Mouse (Mus musculus) ES-Bruce4 (cell line): Measurements from ENCODE around the gene Nr1h3. TPM values are rescaled to one million over a fixed set of nuclear protein-coding genes. Genes with fewer than 3 reads are reported as not detected.
A peak's percentile ranks its signal among the peaks of the same experiment; 100 is the strongest.

Experiments used
- H3K27ac ChIP-seq: 2 replicates; pipeline ENCODE4 v1.5.1; 2012; ENCODE audit warnings: low read length, inconsistent platforms; ENCODE audit not compliant: insufficient read depth
- H3K27me3 ChIP-seq: 2 replicates; pipeline ENCODE4 v1.6.1; 2012; ENCODE audit warnings: mild to moderate bottlenecking, low read length, inconsistent platforms; ENCODE audit not compliant: control insufficient read depth, poor library complexity, insufficient read depth, severe bottlenecking
- H3K36me3 ChIP-seq: 2 replicates; pipeline ENCODE4 v1.6.1; 2012; ENCODE audit warnings: inconsistent platforms, mild to moderate bottlenecking, low read length, moderate library complexity; ENCODE audit not compliant: control insufficient read depth, poor library complexity, insufficient read depth, severe bottlenecking
- H3K4me1 ChIP-seq: one replicate; pipeline ENCODE4 v1.8.1; 2011; ENCODE audit warnings: low read length; ENCODE audit not compliant: control insufficient read depth, insufficient read depth
- H3K4me3 ChIP-seq: 2 replicates; pipeline ENCODE4 v1.5.1; 2011; ENCODE audit warnings: low read depth, mild to moderate bottlenecking, low read length
- H3K9ac ChIP-seq: 2 replicates; pipeline ENCODE4 v1.6.1; 2012; ENCODE audit warnings: low read depth, mild to moderate bottlenecking, inconsistent platforms; ENCODE audit not compliant: poor library complexity, severe bottlenecking
- H3K9me3 ChIP-seq: replicated peaks from 2 replicates; pipeline ENCODE4 v1.6.1; 2012; ENCODE audit warnings: mild to moderate bottlenecking, low read length, inconsistent platforms; ENCODE audit not compliant: control insufficient read depth, poor library complexity, insufficient read depth, severe bottlenecking
- CTCF ChIP-seq: IDR thresholded peaks from one replicate; pipeline ENCODE4 v1.8.1; 2011; ENCODE audit warnings: low read depth, low read length
- EP300 ChIP-seq: IDR thresholded peaks from 2 replicates; pipeline ENCODE4 v1.6.1; 2011; ENCODE audit warnings: low read depth, low read length; ENCODE audit not compliant: insufficient read depth
- POLR2A ChIP-seq: IDR thresholded peaks from one replicate; pipeline ENCODE4 v1.8.1; 2011; ENCODE audit warnings: low read length; ENCODE audit not compliant: insufficient read depth
- polyA plus RNA-seq: library from polyadenylated mRNA; stranded (reverse); fragments of >200 nt; gene quantifications from 2 replicates; pipeline ENCODE4 v1.2.4, GENCODE M21; 2011; ENCODE audit warnings: low read depth; ENCODE audit not compliant: missing spikeins, insufficient read depth, insufficient read length

Nr1h3 gene
- polyA plus RNA-seq, result not detected in 2 replicates

GRCm38 (mm10) chr2:91202222-91202971 lies at the start of gene Nr1h3, which contains the start of gene Acp2:
TSS of gene Nr1h3 (minus strand) at chr2:91202834.
TSS of gene Acp2 (plus strand) at chr2:91202885.
- no peaks in the 10 kb centered on the region for H3K36me3 ChIP-seq
- TF ChIP-seq POLR2A, result peak; percentile 91
- no peak for TF ChIP-seq CTCF
- TF ChIP-seq EP300, result peak; percentile 58; the same call in 1 of the 2 replicates
- no peaks in the 10 kb centered on the region for H3K27me3 ChIP-seq
- no peaks in the 10 kb centered on the region for H3K9me3 ChIP-seq
- H3K4me1 ChIP-seq, result no peaks in the 10 kb centered on the region
- peak within 1 kb of the TSS; percentile 75 for H3K9ac ChIP-seq
- peak within 1 kb of the TSS; percentile 88 for H3K4me3 ChIP-seq
- peak within 1 kb of the TSS; percentile 90 for H3K27ac ChIP-seq

DNA sequence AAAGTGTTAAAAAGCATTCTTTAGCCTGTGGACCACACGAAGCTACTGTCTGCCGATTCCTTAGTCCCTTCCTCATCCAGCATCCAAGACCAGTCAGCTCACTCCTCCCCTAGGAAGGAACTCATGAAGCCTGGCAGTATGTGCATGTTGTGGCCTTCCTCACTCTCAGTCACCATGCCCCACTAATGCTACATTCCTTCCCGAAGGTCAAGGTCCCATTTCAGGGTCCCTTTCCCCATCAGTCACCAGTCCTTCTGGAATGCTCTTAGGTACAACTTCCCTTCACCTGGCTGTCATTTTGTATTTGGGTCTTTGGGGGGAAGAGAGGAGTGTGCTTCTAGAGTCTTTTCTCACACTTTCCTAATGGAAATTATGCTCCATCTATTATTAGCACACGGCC lies 49.4 kb upstream of the Nr1h3 start:
- Histone ChIP-seq H3K4me3 (no peak overlapping the region), H3K9ac (no peak overlapping the region), H3K27ac (no peak overlapping the region), H3K27me3 (0 out of 2 replicates have a peak, but pooled peaks cover 1% of the 10 kb centered on the region), H3K36me3 (no peaks in the 10 kb centered on the region), H3K9me3 (no peaks in the 10 kb centered on the region), H3K4me1 (no peaks in the 10 kb centered on the region)
- TF ChIP-seq POLR2A (no peak), CTCF (no peak), EP300 (no peak)

DNA sequence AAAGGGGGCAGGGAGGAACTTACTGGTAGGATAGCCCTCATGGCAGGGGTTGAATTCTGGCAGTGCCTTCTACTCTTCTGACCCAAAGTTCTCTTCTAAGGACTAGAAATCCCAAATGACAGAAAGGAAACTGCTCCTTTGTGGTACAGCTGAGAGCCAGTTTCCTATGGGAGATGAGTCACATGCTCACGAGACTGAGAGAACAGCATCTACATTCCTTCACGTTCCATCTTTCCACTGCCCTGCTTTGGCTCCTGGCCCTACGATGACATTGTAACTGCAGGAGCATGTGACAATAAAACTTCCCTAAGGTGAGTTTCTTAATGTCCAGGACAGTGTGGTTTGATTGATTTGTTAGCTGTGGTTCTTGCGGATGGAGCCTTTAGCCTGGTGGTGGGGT lies 45.7 kb upstream of the Nr1h3 start:
- no peak overlapping the region for H3K27ac ChIP-seq
- H3K4me1 ChIP-seq, result no peaks in the 10 kb centered on the region
- no peaks in the 10 kb centered on the region for H3K36me3 ChIP-seq
- no peak overlapping the region for H3K9ac ChIP-seq
- TF ChIP-seq CTCF (no peak), EP300 (no peak), POLR2A (no peak)
- H3K27me3 ChIP-seq, result 0 out of 2 replicates have a peak, but pooled peaks cover 1% of the 10 kb centered on the region
- no peaks in the 10 kb centered on the region for H3K9me3 ChIP-seq
- H3K4me3 ChIP-seq, result no peak overlapping the region

GRCm38 (mm10) chr2:91244557-91245228 lies 42.1 kb upstream of the Nr1h3 start:
- H3K27me3 ChIP-seq, result no peaks in the 10 kb centered on the region
- TF ChIP-seq EP300, result no peak
- TF ChIP-seq CTCF, result no peak
- TF ChIP-seq POLR2A, result no peak
- no peaks in the 10 kb centered on the region for H3K36me3 ChIP-seq
- H3K27ac ChIP-seq, result no peak overlapping the region
- H3K9ac ChIP-seq, result no peak overlapping the region
- no peaks in the 10 kb centered on the region for H3K9me3 ChIP-seq
- no peaks in the 10 kb centered on the region for H3K4me1 ChIP-seq
- H3K4me3 ChIP-seq, result no peak overlapping the region

DNA sequence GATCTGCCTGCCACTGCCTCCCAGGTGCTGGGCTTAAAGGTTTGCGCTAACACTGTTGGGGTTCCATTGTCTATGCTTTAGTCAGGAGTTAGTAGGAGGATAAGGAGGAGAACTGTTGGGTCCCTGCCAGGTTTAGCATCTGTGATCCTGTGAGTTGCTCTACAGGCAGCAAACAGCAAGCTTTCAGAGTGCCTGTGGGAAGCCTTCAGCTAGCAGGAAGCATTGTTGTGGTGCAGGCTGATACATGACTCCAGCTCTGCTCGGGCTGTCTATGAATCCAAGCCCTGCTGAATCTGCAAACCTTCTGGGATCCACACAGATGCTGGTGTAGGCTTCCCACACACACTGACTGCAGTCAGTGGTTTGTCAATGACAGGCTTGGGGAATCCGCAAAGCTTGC lies 40.8 kb upstream of the Nr1h3 start:
- Histone ChIP-seq H3K27me3 (no peaks in the 10 kb centered on the region), H3K36me3 (no peaks in the 10 kb centered on the region), H3K9me3 (no peaks in the 10 kb centered on the region), H3K9ac (no peak overlapping the region), H3K27ac (no peak overlapping the region), H3K4me3 (no peak overlapping the region), H3K4me1 (no peaks in the 10 kb centered on the region)
- TF ChIP-seq CTCF, result no peak
- no peak for TF ChIP-seq POLR2A
- no peak for TF ChIP-seq EP300

DNA sequence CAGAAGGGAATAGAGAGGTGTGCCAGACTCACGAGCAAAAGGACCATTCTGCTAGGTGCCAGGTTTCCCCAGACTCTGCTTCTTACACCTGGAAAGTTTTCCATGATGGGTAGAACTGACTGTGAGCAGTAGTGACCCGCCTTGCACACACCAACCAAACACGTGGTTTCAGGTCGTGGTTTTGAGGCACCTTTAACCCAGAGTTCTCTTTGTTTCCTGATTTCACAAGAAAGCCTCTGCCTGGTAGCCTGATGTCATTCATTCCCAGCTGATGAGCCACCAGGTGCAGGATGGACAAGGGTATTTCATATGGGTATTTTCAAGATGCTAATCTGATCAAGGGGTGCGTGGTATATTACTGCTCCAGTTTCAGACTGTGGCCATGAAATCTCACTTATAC lies 39.9 kb upstream of the Nr1h3 start:
- Histone ChIP-seq H3K4me1 (no peaks in the 10 kb centered on the region), H3K4me3 (no peak overlapping the region), H3K36me3 (no peaks in the 10 kb centered on the region), H3K9ac (no peak overlapping the region), H3K27ac (no peak overlapping the region), H3K9me3 (no peaks in the 10 kb centered on the region), H3K27me3 (no peaks in the 10 kb centered on the region)
- TF ChIP-seq EP300 (no peak), POLR2A (no peak), CTCF (no peak)
